26 mouse cellular contexts compared by ENCODE assay signal in genomic region chr4:116001206-116001605, GRCm38 (mm10). TPM values are rescaled to one million over a fixed set of nuclear protein-coding genes. Genes with fewer than 3 reads are reported as not detected.
DNase-seq lines count a peak whose midpoint lies in the region; ATAC-seq lines count a peak whose summit lies in the region.
"Had no signal": no experiment of that assay in that cellular context is flagged by ENCODE, and none has a peak within 500 bp of the region (broad histone marks: within the 10 kb centered on the region; RNA-seq: fewer than 3 reads in every experiment).

No protein-coding gene starts in this region.

- peak; percentile 72 for ATAC-seq in liver, embryonic 16.5 days (ENCODE audit: low read depth)
- ATAC-seq in liver, embryonic 12.5 days: no peak
- ATAC-seq in granulocyte monocyte progenitor cell, adult 5-6 weeks (replicated peaks; ENCODE audit: poor library complexity, severe bottlenecking): peak; percentile 59
- ATAC-seq: forebrain, postnatal 0 days; hindbrain, embryonic 16.5 days; Patski had no signal

- H3K4me3 ChIP-seq in liver, embryonic 16.5 days (ENCODE audit: low read depth, low read length): no peak overlapping the region
- H3K4me3 ChIP-seq in liver, embryonic 12.5 days: no peak overlapping the region
- H3K4me3 ChIP-seq: embryonic facial prominence, embryonic 13.5 days; forebrain, embryonic 10.5 days; heart, embryonic 10.5 days; heart, embryonic 15.5 days; lung, embryonic 15.5 days; midbrain, embryonic 12.5 days; stomach, embryonic 15.5 days had no signal

- no peaks in the 10 kb centered on the region for H3K4me1 ChIP-seq in liver, embryonic 16.5 days (ENCODE audit: control insufficient read depth, low read depth, low read length)
- H3K4me1 ChIP-seq in liver, embryonic 12.5 days: 0 out of 2 replicates have a peak, but pooled peaks cover 10% of the 10 kb centered on the region
- H3K4me1 ChIP-seq: embryonic facial prominence, embryonic 13.5 days; lung, embryonic 15.5 days; midbrain, embryonic 12.5 days had no signal

- H3K27me3 ChIP-seq in liver, embryonic 16.5 days (ENCODE audit: control insufficient read depth, insufficient read depth, low read depth, low read length): no peaks in the 10 kb centered on the region
- H3K27me3 ChIP-seq in liver, embryonic 12.5 days (replicated peaks): 0 out of 2 replicates have a peak, but pooled peaks cover 8% of the 10 kb centered on the region
- H3K27me3 ChIP-seq: lung, embryonic 15.5 days; Patski; stomach, embryonic 15.5 days had no signal

- WGBS in liver, embryonic 16.5 days (ENCODE audit: insufficient replicate concordance): 46% methylated on average over 4 of the region's 4 CpGs
- WGBS in liver, embryonic 12.5 days (ENCODE audit: insufficient replicate concordance): 64% methylated on average over 4 of the region's 4 CpGs

- H3K9me3 ChIP-seq in liver, embryonic 16.5 days (replicated peaks; ENCODE audit: control insufficient read depth, low read length): no peaks in the 10 kb centered on the region
- H3K9me3 ChIP-seq in liver, embryonic 12.5 days (replicated peaks): no peaks in the 10 kb centered on the region
- H3K9me3 ChIP-seq: embryonic facial prominence, embryonic 13.5 days; forebrain, embryonic 10.5 days; heart, embryonic 10.5 days; heart, embryonic 15.5 days; lung, embryonic 15.5 days; midbrain, embryonic 12.5 days; stomach, embryonic 15.5 days had no signal

- DNase-seq in retina, postnatal 1 day: peak; percentile 25
- no peak for DNase-seq in retina, embryonic 14.5 days (ENCODE audit: low spot score)
- DNase-seq in frontal cortex, postnatal 25 days (ENCODE audit: low spot score in 2 of 2): no peak
- DNase-seq: adrenal gland, postnatal 10 days; B cell, adult 2 months; cerebellum, adult 11 months; cerebellum, adult 9-11 months; forebrain, postnatal 0 days; gastrocnemius, postnatal 10 days; kidney, adult 18-20 months; kidney, postnatal 4 days; left cerebral cortex, postnatal 4 days; right cerebral cortex, postnatal 25 days had no signal

- H3K9ac ChIP-seq in liver, embryonic 16.5 days (ENCODE audit: low read depth, low read length): no peak overlapping the region
- no peak overlapping the region for H3K9ac ChIP-seq in liver, embryonic 12.5 days
- H3K9ac ChIP-seq: embryonic facial prominence, embryonic 13.5 days; forebrain, postnatal 0 days; heart, embryonic 15.5 days; lung, embryonic 15.5 days; midbrain, embryonic 12.5 days; stomach, embryonic 15.5 days had no signal

- 0 out of 2 replicates have a peak overlapping the region, but pooled peaks have one; percentile 8 for H3K27ac ChIP-seq in liver, embryonic 16.5 days (ENCODE audit: low read length)
- H3K27ac ChIP-seq in liver, embryonic 12.5 days: no peak overlapping the region
- H3K27ac ChIP-seq: embryonic facial prominence, embryonic 13.5 days; forebrain, embryonic 10.5 days; heart, embryonic 10.5 days; heart, embryonic 15.5 days; lung, embryonic 15.5 days; macrophage; midbrain, embryonic 12.5 days; stomach, embryonic 15.5 days had no signal

- 0 out of 2 replicates have a peak overlapping the region, but pooled peaks have one; percentile 15 for H3K4me2 ChIP-seq in liver, embryonic 16.5 days (ENCODE audit: low read depth, low read length)
- H3K4me2 ChIP-seq in liver, embryonic 12.5 days: no peak overlapping the region
- H3K4me2 ChIP-seq: embryonic facial prominence, embryonic 13.5 days; heart, embryonic 15.5 days; lung, embryonic 15.5 days; midbrain, embryonic 12.5 days; stomach, embryonic 15.5 days had no signal

- H3K36me3 ChIP-seq in liver, embryonic 16.5 days (ENCODE audit: control insufficient read depth, insufficient read depth): no peaks in the 10 kb centered on the region
- H3K36me3 ChIP-seq in liver, embryonic 12.5 days: no peaks in the 10 kb centered on the region
- H3K36me3 ChIP-seq: embryonic facial prominence, embryonic 13.5 days; forebrain, embryonic 10.5 days; heart, embryonic 10.5 days; heart, embryonic 15.5 days; lung, embryonic 15.5 days; midbrain, embryonic 12.5 days; stomach, embryonic 15.5 days had no signal

RNA-seq across cellular contexts. Expression of gene Faah, which starts 16.5 kb away (rescaled TPM):
- 12.2 and 14.5 TPM in 2 replicates for polyA plus RNA-seq in liver, embryonic 16.5 days (2015; fragmentation: Nextera tagmentation; extraction: Ambion mirVana)
- polyA plus RNA-seq in liver, embryonic 12.5 days (2016; fragmentation: Nextera tagmentation; extraction: Ambion mirVana): 3.9 and 4.2 TPM in 2 replicates
- 1.8 and 3.6 TPM in 2 replicates for total RNA-seq in granulocyte monocyte progenitor cell, adult 5-6 weeks (2014; fragmentation: Nextera tagmentation)
- total RNA-seq in granulocyte monocyte progenitor cell, adult 5-6 weeks (2017): 1.3 and 2.1 TPM in 2 replicates

RNA-seq across cellular contexts. Expression of gene Nsun4, which starts 52.5 kb away (rescaled TPM):
- 8.6 and 8.9 TPM in 2 replicates for polyA plus RNA-seq in liver, embryonic 16.5 days (2015; fragmentation: Nextera tagmentation; extraction: Ambion mirVana)
- polyA plus RNA-seq in liver, embryonic 12.5 days (2016; fragmentation: Nextera tagmentation; extraction: Ambion mirVana): 10.7 and 11.4 TPM in 2 replicates
- total RNA-seq in granulocyte monocyte progenitor cell, adult 5-6 weeks (2014; fragmentation: Nextera tagmentation): 15.0 and 17.0 TPM in 2 replicates
- 7.4 and 14.6 TPM in 2 replicates for total RNA-seq in granulocyte monocyte progenitor cell, adult 5-6 weeks (2017)
